Mouse (Mus musculus): ENCODE data around the gene Rbfox3. TPM values are rescaled to one million over a fixed set of nuclear protein-coding genes. Genes with fewer than 3 reads are reported as not detected.

Rbfox3 gene
- polyA plus RNA-seq, 1 experiment, result 0.03 TPM

GRCm38 (mm10) chr11:118473842-118474500 is 437.4 kb downstream of the Rbfox3 start:
- peaks cover 74% of the 10 kb centered on the region for H3K4me1 ChIP-seq
- no peaks in the 10 kb centered on the region for H3K27me3 ChIP-seq (replicated peaks)
- no peak overlapping the region for H3K4me3 ChIP-seq (replicated peaks)
- TF ChIP-seq GATA1 (IDR thresholded peaks at IDR 0.05; ENCODE audit: borderline replicate concordance, low read length) (no peak), FLI1 (IDR thresholded peaks at IDR 0.05; ENCODE audit: low read length) (no peak)
- H3K9me3 ChIP-seq, result no peaks in the 10 kb centered on the region
- peaks cover 8% of the 10 kb centered on the region for H3K36me3 ChIP-seq (replicated peaks; ENCODE audit: low read length)

DNA sequence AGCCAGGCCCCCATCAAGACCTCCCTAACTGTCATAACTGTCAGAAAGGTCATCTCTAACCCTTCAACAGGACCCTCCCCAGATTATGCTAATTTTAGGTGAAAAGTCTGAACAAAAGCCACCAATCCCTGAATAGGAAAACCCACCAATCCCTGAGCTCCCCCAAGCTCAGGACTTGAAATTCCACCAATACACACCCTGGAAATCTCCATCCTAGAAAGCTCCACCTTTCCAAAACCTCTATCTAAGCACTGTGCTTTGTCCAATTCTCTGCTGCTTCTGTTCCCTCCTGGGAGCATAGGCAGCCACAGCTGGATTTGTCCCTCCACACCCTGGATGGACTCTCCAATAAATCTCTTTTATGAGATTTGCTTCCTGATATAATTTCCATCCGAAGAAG is 438.2 kb downstream of the Rbfox3 start:
- Histone ChIP-seq H3K27me3 (replicated peaks) (no peaks in the 10 kb centered on the region), H3K9me3 (no peaks in the 10 kb centered on the region), H3K4me1 (peaks cover 70% of the 10 kb centered on the region), H3K4me3 (replicated peaks) (no peak overlapping the region), H3K36me3 (replicated peaks; ENCODE audit: low read length) (no peaks in the 10 kb centered on the region)
- TF ChIP-seq FLI1 (IDR thresholded peaks at IDR 0.05; ENCODE audit: low read length), result no peak
- TF ChIP-seq GATA1 (IDR thresholded peaks at IDR 0.05; ENCODE audit: borderline replicate concordance, low read length), result no peak

- no peaks in the 10 kb centered on the region for H3K36me3 ChIP-seq (replicated peaks; ENCODE audit: low read length)
- peaks cover 70% of the 10 kb centered on the region for H3K4me1 ChIP-seq
- no peaks in the 10 kb centered on the region for H3K9me3 ChIP-seq
- H3K4me3 ChIP-seq (replicated peaks), result no peak overlapping the region
- no peaks in the 10 kb centered on the region for H3K27me3 ChIP-seq (replicated peaks)
- TF ChIP-seq GATA1 (IDR thresholded peaks at IDR 0.05; ENCODE audit: borderline replicate concordance, low read length) (no peak), FLI1 (IDR thresholded peaks at IDR 0.05; ENCODE audit: low read length) (no peak)
Observed at GRCm38 (mm10) chr11:118471676-118472075, 439.7 kb downstream of the Rbfox3 start.

- TF ChIP-seq FLI1 (IDR thresholded peaks at IDR 0.05; ENCODE audit: low read length) (no peak), GATA1 (IDR thresholded peaks at IDR 0.05; ENCODE audit: borderline replicate concordance, low read length) (no peak)
- no peaks in the 10 kb centered on the region for H3K27me3 ChIP-seq (replicated peaks)
- no peaks in the 10 kb centered on the region for H3K36me3 ChIP-seq (replicated peaks; ENCODE audit: low read length)
- peaks cover 68% of the 10 kb centered on the region for H3K4me1 ChIP-seq
- peak overlapping the region; percentile 81 for H3K4me3 ChIP-seq (replicated peaks)
- H3K9me3 ChIP-seq, result no peaks in the 10 kb centered on the region
Observed at GRCm38 (mm10) chr11:118470234-118470966, 441.0 kb downstream of the Rbfox3 start.

DNA sequence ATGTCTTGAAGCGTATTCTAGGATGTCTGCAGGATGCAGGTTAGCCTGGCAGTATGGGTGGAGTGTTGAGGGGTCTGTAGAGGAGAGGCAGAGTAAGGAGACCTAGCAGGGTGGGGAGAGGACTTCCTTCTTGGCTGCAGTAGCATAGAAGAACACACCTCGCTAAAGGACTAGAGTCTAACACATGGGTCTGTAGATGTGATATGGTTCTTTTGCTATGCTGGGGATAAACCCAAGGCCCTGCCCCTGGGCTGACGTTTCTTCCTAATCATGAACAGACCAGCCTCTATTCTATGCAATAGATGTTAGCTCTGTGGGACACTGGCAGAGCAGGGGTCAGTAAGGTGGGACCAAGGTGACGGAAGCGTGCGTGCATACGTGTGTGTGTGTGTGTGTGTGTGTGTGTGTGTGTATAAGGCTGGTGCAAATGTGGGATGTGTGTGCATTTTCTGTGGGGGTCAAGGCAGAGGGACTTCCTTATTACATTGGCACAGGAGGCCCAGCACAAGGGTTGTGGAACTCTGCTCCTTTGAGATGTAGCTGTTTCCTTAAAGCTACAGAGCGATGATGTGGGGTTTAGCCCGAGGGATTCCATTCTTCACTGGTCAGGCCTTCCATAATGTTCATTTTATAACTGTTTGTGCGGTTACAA is 441.8 kb downstream of the Rbfox3 start:
- TF ChIP-seq GATA1 (IDR thresholded peaks at IDR 0.05; ENCODE audit: borderline replicate concordance, low read length) (no peak), FLI1 (IDR thresholded peaks at IDR 0.05; ENCODE audit: low read length) (no peak)
- H3K9me3 ChIP-seq, result no peaks in the 10 kb centered on the region
- H3K27me3 ChIP-seq (replicated peaks), result no peaks in the 10 kb centered on the region
- H3K4me1 ChIP-seq, result peaks cover 63% of the 10 kb centered on the region
- H3K4me3 ChIP-seq (replicated peaks), result peak overlapping the region; percentile 81
- H3K36me3 ChIP-seq (replicated peaks; ENCODE audit: low read length), result no peaks in the 10 kb centered on the region

DNA sequence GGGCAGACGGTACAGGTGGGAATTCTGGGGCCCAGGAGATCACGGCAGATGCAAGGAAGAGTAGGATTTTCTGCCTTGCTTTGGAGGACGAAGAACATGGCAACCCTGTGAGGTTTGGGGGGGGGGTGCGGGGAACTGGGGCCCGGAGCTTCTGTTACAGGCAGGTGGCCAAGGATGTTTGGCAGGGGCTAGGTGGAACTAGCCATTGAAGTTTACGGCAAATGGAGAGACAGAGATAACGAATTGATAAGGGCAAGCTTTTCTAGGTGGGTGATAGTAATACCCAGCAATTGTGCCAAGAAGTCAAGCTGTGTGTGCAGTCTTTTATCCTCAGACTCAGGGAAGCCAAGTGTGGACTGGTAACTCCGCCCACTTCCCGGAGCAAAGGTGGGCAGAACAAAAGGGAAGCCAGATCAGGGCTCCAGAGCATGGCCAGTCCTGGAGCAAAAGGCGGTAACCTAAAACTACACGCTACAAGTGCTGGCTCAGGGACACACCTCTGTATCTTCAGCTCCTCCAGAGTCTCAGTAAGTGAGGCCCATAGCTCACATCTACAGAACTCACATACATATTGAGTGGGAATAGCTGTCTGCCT is 443.9 kb downstream of the Rbfox3 start:
- no peak overlapping the region for H3K4me3 ChIP-seq (replicated peaks)
- no peaks in the 10 kb centered on the region for H3K9me3 ChIP-seq
- no peak for TF ChIP-seq FLI1 (IDR thresholded peaks at IDR 0.05; ENCODE audit: low read length)
- no peak for TF ChIP-seq GATA1 (IDR thresholded peaks at IDR 0.05; ENCODE audit: borderline replicate concordance, low read length)
- peaks cover 66% of the 10 kb centered on the region for H3K4me1 ChIP-seq
- H3K36me3 ChIP-seq (replicated peaks; ENCODE audit: low read length), result no peaks in the 10 kb centered on the region
- no peaks in the 10 kb centered on the region for H3K27me3 ChIP-seq (replicated peaks)

GRCm38 (mm10) chr11:118460280-118460679 is 451.1 kb downstream of the Rbfox3 start:
- no peak for TF ChIP-seq GATA1 (IDR thresholded peaks at IDR 0.05; ENCODE audit: borderline replicate concordance, low read length)
- no peak for TF ChIP-seq FLI1 (IDR thresholded peaks at IDR 0.05; ENCODE audit: low read length)
- H3K9me3 ChIP-seq, result peaks cover 8% of the 10 kb centered on the region; the same call in 1 of the 2 replicates
- H3K27me3 ChIP-seq (replicated peaks), result peaks cover 4% of the 10 kb centered on the region
- no peak overlapping the region for H3K4me3 ChIP-seq (replicated peaks)
- no peaks in the 10 kb centered on the region for H3K36me3 ChIP-seq (replicated peaks; ENCODE audit: low read length)
- H3K4me1 ChIP-seq, result peaks cover 74% of the 10 kb centered on the region

- TF ChIP-seq GATA1 (IDR thresholded peaks at IDR 0.05; ENCODE audit: borderline replicate concordance, low read length) (no peak), FLI1 (IDR thresholded peaks at IDR 0.05; ENCODE audit: low read length) (no peak)
- Histone ChIP-seq H3K36me3 (replicated peaks; ENCODE audit: low read length) (no peaks in the 10 kb centered on the region), H3K27me3 (replicated peaks) (peaks cover 4% of the 10 kb centered on the region), H3K4me3 (replicated peaks) (peak overlapping the region; percentile 86), H3K9me3 (peaks cover 8% of the 10 kb centered on the region; the same call in 1 of the 2 replicates), H3K4me1 (peaks cover 72% of the 10 kb centered on the region)
Observed at GRCm38 (mm10) chr11:118459536-118459935, 451.9 kb downstream of the Rbfox3 start.

DNA sequence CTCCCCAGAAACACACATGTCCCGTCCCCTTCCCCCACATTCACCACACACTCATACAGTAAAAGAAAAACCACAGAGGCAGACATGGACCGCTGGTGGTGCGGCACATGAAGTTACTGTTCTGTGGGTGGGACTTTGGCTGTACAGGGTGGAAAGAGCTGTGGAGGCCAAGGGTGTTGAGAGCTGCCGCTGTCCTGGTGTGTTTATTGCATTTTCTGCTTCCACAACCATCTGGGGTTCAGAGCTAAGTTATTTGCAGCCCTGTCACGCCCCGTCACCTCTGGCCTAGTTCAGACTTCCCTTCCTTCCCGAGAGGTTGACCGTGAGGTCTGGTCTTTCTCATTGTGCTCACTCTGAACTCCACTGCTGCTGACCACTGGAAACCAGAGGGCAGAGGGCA is 452.3 kb downstream of the Rbfox3 start:
- Histone ChIP-seq H3K27me3 (replicated peaks) (peaks cover 6% of the 10 kb centered on the region), H3K4me3 (replicated peaks) (peak overlapping the region; percentile 86), H3K4me1 (peaks cover 71% of the 10 kb centered on the region)

More for the DNA sequence above, 452.3 kb downstream of the Rbfox3 start:
- TF ChIP-seq GATA1 (IDR thresholded peaks at IDR 0.05; ENCODE audit: borderline replicate concordance, low read length), result no peak
- no peak for TF ChIP-seq FLI1 (IDR thresholded peaks at IDR 0.05; ENCODE audit: low read length)
- Histone ChIP-seq H3K36me3 (replicated peaks; ENCODE audit: low read length) (no peaks in the 10 kb centered on the region), H3K9me3 (peaks cover 8% of the 10 kb centered on the region; the same call in 1 of the 2 replicates)
